Mouse (Mus musculus): Measurements from ENCODE around the gene Thra.

Gene Thra

DNA sequence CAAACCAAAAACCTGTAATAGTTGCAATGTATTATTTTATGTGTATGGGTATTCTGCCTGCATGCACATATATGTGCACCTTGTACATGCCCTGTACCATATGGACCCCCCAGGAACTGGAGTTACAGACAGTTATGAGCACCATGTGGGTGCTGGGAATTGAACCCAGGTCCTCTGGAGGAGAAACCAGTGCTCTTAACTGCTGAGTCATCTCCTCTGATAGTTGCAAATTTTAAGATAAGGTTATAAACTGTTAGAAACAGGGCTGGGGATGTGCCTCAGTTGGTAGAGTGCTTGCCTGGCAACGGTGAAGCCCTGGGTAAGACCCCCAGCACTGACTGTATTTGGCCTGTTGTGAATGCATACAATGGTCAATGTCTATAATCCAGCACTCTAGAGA lies 51.0 kb downstream of the Thra start:
- intact Hi-C loops (cut with DNase I): no loop called here

GRCm38 (mm10) chr11:98792081-98792480 lies 51.6 kb downstream of the Thra start:
- intact Hi-C loops (cut with DNase I): no loop called here

DNA sequence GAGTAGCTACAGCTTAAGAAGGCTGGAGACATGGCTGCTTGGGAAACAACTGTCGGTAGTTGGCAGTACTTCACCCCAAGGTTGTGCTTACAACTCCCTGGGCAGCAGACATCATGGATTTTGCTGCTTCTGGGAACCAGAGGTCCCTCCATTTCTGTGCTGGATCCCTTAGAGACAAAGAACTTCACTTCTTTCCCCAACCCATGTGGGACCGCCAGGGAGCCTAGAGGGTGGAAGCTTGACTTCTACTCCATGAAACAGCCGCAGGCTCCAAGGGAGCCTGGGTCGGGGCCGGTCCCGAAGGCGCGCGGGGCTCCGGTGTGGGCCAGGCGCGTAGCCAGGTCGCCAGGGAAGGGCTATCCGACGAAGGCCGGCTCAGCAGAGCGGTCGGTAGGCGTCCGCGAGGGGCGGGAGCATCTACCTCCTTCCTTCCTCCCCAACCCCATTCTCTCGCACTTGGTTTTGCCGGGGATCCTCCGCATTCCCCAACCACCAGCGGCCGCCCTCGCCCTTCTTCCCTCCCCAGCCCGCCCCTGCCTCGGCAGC lies 54.1 kb downstream of the Thra start:
- intact Hi-C loops (cut with DNase I): no loop called here

DNA sequence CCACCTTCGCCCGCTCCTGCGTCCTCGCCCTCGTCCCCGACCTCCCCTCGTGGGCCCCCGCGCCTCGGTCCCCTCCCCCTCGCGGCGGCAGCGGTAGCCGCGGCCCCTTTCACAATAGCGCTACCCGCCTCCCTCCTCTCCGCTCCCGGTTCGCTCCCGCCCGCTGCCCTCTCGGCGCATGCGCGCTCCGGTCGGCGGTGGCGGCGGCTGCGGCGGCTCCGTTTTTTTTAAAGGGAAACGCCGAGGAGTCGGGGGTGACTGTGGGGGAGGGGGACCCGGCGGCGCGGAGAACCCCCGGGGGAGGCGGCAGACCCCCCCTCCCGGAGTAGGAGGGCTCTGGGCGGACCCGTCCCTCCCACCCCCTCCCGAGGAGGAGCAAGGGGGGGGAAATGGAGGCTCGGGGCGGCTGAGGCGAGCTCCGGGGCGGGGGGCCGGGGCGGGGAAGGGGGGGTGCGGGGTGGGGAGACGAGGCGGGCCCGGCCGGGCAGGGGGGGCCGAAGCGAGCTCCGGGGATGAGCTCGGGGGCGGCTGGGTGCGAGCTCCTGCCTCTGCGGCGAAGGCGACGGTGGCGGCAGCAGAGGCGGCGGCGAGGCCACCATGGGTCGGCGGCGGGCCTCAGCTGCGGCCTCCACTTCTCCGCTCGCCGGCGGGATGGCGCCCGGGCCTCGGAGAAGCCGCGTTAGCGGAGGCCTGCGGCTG lies 54.7 kb downstream of the Thra start, which contains the start of gene Msl1:
Msl1 (plus strand) TSS at position 502 of the 699 bp plus-strand sequence.
- intact Hi-C loops (cut with DNase I): no loop called here

GRCm38 (mm10) chr11:98795714-98796514 lies 55.5 kb downstream of the Thra start:
- intact Hi-C loops (cut with DNase I): loop anchor here (1.0 kb wide), 1 partner anchor 13 kb away; no protein-coding TSS in a partner anchor

GRCm38 (mm10) chr11:98796515-98797216 lies 56.2 kb downstream of the Thra start:
- intact Hi-C loops (cut with DNase I): loop anchor here (1.0 kb wide), 1 partner anchor 13 kb away; no protein-coding TSS in a partner anchor

DNA sequence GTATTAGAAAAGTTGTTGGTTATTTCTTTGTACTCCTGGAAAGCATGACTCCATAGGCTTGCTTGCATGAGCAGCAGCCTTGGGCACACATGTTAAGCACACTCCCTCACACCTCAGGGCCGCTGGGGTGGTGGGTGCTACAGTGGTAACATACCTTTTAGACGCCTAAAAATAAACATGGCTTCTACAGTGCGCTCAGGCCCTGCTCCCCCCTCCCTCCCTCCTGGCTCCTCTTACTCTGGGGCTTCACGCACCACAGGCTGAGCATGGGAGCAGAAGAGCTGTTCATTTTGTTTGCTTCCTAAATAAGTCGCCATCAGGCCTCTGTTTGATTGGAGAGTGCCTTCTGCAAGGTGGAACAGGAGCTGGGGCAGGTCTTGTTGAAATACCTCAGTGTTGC lies 56.9 kb downstream of the Thra start:
- intact Hi-C loops (cut with DNase I): no loop called here

- intact Hi-C loops (cut with DNase I): no loop called here
These were observed 57.5 kb downstream of the Thra start for GRCm38 (mm10) chr11:98797909-98798308.

- intact Hi-C loops (cut with DNase I): no loop called here
These were observed 64.2 kb downstream of the Thra start, which contains the start of gene Casc3 for GRCm38 (mm10) chr11:98804605-98805004. TSS of gene Casc3 (plus strand) at chr11:98804905.

GRCm38 (mm10) chr11:98808417-98808816 lies 68.0 kb downstream of the Thra start:
- intact Hi-C loops (cut with DNase I): no loop called here

DNA sequence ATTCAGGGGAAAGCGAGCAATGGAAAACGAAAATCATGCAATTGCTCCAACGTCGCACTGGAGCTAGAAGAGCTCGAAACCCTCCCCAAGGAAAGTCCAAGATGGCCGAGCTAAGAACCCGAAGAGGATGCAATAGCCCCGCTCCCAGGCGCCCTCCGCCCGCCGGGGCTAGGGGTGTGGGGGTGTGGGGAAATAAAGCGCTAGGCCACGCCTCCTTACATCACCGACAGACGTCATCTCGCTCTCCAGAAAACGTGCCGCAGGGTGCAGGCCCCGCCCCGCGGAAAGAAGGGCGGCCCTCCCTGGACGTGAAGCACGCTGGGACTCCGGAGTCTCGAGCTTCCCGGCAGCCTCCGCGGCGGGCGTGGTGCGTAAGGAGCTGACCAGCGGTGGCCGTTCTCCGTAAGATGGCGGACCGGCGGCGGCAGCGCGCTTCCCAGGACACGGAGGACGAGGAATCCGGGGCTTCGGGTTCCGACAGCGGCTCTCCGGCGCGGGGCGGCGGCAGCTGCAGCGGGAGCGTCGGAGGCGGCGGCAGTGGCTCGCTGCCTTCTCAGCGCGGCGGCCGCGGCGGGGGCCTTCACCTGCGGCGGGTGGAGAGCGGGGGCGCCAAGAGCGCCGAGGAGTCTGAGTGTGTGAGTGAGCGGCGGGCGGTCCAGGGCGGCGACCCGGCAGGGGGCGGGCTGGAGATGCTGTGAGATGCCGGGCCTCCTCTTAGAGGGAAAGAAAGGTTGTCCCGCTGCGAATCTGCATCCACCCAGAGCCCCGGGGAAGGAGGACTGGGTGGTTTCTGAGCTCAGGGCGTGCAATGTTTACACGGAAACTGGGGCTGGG lies 69.2 kb downstream of the Thra start:
- intact Hi-C loops (cut with DNase I): loop anchor here (1.0 kb wide), 1 partner anchor 13 kb away; no protein-coding TSS in a partner anchor

DNA sequence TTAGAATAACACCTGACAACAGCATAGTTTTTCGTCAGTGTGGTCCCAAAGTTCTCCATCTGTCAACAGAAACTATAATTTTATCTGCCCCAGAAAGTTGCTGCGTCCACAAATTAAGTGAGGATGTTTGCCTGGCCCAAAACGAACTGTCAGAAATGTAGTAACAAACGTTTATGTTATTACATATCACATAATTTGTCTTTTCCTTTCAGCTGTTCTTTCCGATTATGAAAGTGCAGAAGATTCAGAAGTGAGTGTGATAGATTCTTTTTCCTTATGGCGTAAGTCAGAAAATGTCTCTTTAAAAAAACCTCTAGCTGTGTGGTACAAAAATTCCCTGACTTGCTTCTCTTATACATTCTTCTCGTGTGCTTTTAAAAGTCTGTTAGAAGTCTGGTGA lies 70.2 kb downstream of the Thra start:
- intact Hi-C loops (cut with DNase I): no loop called here

DNA sequence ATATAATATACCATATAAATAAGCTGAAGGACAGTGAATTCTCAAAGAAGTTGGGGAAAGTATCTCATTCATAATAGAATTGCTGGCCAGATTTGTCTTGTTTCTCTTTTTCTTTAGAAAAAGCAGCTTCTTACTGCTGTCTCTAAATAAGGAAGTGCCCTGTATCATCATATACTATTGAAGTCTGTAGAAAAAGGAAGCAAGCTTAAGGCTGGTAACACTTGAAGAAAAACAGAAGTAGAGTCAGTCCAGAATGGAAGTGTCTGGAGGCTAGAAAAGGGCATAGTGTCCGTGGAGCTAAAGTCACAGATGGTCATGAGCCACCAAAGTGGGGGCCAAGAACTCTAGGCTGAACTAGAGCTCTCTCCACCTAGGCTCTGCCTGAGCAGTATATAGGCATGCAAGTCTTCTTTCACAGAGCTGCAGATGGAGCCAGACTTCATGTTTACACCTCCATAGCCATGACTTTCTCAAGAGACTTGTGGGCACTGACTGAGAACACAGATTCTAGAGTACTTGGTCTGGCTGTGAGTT lies 76.3 kb downstream of the Thra start:
- intact Hi-C loops (cut with DNase I): no loop called here

All from adrenal gland (tissue).